Mouse (Mus musculus) bone marrow, adult 2 months (tissue): Measurements from ENCODE around the gene Fscn1.

Source experiments
- CTCF ChIP-seq: fragments of 200-500 bp; IDR thresholded peaks from 2 replicates; pipeline ENCODE4 v1.5.1; 2011; ENCODE audit warnings: low read length, control low read depth; ENCODE audit not compliant: control insufficient read depth, insufficient read depth
- POLR2A ChIP-seq: fragments of 200-500 bp; IDR thresholded peaks from 2 replicates; pipeline ENCODE4 v1.6.1; 2011; ENCODE audit warnings: low read depth, mild to moderate bottlenecking, control low read depth, low read length, borderline replicate concordance; ENCODE audit not compliant: control insufficient read depth

DNA sequence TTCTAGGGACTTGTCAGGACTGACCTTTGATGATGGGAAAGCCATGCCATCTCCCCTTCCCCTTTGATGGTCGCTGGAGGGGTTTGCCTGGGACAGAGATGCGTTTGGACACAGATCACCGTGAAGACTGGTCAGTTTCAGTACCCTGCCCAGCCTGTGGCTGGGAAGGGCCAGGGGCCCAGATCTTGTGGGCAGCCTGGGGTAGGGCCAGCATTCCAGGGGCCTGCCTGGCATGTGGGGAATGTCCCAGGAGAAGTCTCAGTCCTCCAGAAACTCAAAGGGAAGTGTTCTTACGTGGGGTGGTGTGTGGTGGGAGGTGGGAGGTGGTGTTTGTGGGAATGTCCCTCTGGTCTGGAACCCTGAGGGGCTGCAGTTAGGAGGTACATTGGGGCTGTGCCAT lies 987 bp upstream of the Fscn1 start:
- no peak for TF ChIP-seq CTCF
- TF ChIP-seq POLR2A, result no peak
